Mouse (Mus musculus) myocyte (in vitro differentiated cells): ENCODE measurements around the gene Myl12a.

Experiments
- CEBPB ChIP-seq: IDR thresholded peaks from 2 replicates; pipeline ENCODE4 v1.6.1; 2011; ENCODE audit warnings: mild to moderate bottlenecking, moderate library complexity; ENCODE audit not compliant: poor library complexity, insufficient read depth, severe bottlenecking
- E2F4 ChIP-seq: IDR thresholded peaks from one replicate; pipeline ENCODE4 v1.6.1; 2011; ENCODE audit warnings: mild to moderate bottlenecking, control low read depth, moderate library complexity; ENCODE audit not compliant: insufficient read depth
- MAX ChIP-seq: IDR thresholded peaks from one replicate; pipeline ENCODE4 v1.6.1; 2011; ENCODE audit warnings: low read depth, mild to moderate bottlenecking, control low read depth
- MYOD1 ChIP-seq, 3 experiments: IDR thresholded peaks; one replicate each; pipeline ENCODE4 v1.6.1; 2011; ENCODE audit warnings: control low read depth in 2 of 3, low read depth in 2 of 3, mild to moderate bottlenecking in 2 of 3, moderate library complexity in 1 of 3; ENCODE audit not compliant: insufficient read length in 2 of 3, control insufficient read depth in 1 of 3
- MYOG ChIP-seq, 3 experiments: IDR thresholded peaks; one replicate each; pipeline ENCODE4 v1.6.1; 2011; ENCODE audit warnings: control low read depth in 2 of 3, low read depth in 2 of 3, mild to moderate bottlenecking in 2 of 3; ENCODE audit not compliant: insufficient read length in 2 of 3, control insufficient read depth in 1 of 3, insufficient read depth in 1 of 3
- POLR2A ChIP-seq: IDR thresholded peaks from one replicate; pipeline ENCODE4 v1.6.1; 2011; ENCODE audit warnings: low read depth, mild to moderate bottlenecking, control low read depth, moderate library complexity; ENCODE audit not compliant: insufficient read length
- POLR2AphosphoS2 ChIP-seq: IDR thresholded peaks from one replicate; pipeline ENCODE4 v1.6.1; 2011; ENCODE audit warnings: low read depth, control low read depth; ENCODE audit not compliant: insufficient read length
- REST ChIP-seq: IDR thresholded peaks from one replicate; pipeline ENCODE4 v1.6.1; 2011; ENCODE audit warnings: mild to moderate bottlenecking, control low read depth, moderate library complexity; ENCODE audit not compliant: insufficient read depth, insufficient read length
- SRF ChIP-seq: IDR thresholded peaks from one replicate; pipeline ENCODE4 v1.6.1; 2011; ENCODE audit warnings: low read depth; ENCODE audit not compliant: control insufficient read depth, insufficient read length
- TCF12 ChIP-seq: IDR thresholded peaks from one replicate; pipeline ENCODE4 v1.6.1; 2011; ENCODE audit warnings: mild to moderate bottlenecking, control low read depth; ENCODE audit not compliant: poor library complexity, insufficient read depth, severe bottlenecking
- TCF3 ChIP-seq: IDR thresholded peaks from one replicate; pipeline ENCODE4 v1.6.1; 2011; ENCODE audit warnings: low read depth, control low read depth; ENCODE audit not compliant: insufficient read length
- USF1 ChIP-seq: IDR thresholded peaks from one replicate; pipeline ENCODE4 v1.6.1; 2011; ENCODE audit warnings: low read depth, mild to moderate bottlenecking, control low read depth, moderate library complexity

- TF ChIP-seq TCF12 (no peak), POLR2A (no peak), REST (no peak), CEBPB (no peak), MAX (no peak), USF1 (no peak), SRF (no peak), POLR2AphosphoS2 (peak; percentile 29), MYOD1 (IDR thresholded peaks at IDR 0.05; ENCODE audit: control insufficient read depth in 1 of 3, insufficient read length in 2 of 3, low read depth in 2 of 3) (no peak), MYOG (IDR thresholded peaks at IDR 0.05; ENCODE audit: control insufficient read depth in 1 of 3, insufficient read depth in 1 of 3, insufficient read length in 2 of 3, low read depth in 2 of 3) (no peak), E2F4 (no peak), TCF3 (no peak)
These were observed 4.2 kb downstream of the Myl12a start for GRCm38 (mm10) chr17:70998400-70998975.
